Mouse (Mus musculus) heart, adult 18-20 months (tissue): ENCODE data around the gene Ndufv3. TPM values are rescaled to one million over a fixed set of nuclear protein-coding genes. Genes with fewer than 3 reads are reported as not detected.
A peak's percentile ranks its signal among the peaks of the same experiment; 100 is the strongest.
"Not testable (repeated sequence)": the region's sequence is repeated elsewhere in the genome, so short reads cannot be mapped to it uniquely, and the experiment has no call there.

Experiments used
- DNase-seq, 2 experiments: peaks; one replicate each; pipeline ENCODE4 v3.0.0; 2021 to 2022; ENCODE audit warnings: mixed read lengths in 1 of 2
- total RNA-seq, 2 experiments: library from RNA; stranded (reverse); gene quantifications; 2 replicates each; pipeline ENCODE4 v1.2.3; 2021

Gene Ndufv3
- total RNA-seq, 2 experiments from 2014 or later, result 1,409 to 1,497 TPM

DNA sequence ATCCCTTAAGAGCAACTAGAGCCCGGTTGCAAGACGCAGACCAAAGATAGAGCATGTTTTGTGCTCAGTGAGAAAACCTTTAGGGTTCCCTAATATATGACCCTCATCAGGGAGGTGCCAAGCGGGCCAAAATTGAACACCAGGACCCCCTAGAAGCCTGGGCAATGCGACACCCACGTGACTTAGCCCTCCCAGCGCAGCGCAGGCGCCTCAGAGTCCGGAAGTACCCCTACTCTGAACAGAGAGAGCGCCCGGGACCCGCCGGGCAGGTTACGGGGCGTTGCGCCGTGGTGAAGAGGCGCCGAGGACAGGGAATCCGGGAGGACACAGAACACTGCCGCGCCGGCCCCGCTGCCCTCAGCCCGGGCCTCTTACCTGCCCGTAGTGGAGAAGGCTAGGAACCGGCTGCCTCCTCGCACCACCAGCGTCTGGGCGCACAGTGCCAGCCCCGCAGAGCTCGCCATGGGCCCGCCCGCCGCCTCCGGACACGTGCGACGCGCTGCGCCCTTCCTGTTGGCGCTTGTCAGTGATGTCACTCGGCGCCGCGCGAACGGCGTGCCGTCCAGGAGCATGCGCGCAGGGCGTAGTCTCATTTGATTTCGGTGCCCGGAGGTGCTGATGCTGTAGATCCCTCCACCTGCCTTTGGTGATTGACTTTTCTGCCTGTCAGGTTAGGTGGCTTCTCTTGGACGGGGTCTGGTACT, 8.0 kb upstream of the Ndufv3 start:
- peak; percentile 89 for DNase-seq

DNA sequence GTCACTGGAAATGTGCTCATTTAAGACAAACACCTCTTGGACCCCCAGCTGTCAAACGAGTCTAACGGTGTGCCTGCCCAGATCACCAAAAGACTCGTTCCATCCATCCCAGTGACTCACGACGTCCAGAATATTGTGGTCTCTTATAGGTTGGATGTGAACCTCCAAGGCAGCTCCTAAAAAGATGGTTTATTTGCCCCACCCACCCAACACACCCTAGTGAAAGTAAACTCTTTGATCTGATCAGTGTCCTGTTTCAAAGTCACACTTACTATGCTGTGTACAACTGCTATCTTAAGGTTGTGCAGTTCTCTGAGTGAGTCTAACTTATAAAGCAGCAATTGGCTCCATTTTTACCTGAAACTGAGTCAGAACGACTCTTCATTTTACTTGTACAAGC, 7.3 kb upstream of the Ndufv3 start:
- no peak for DNase-seq

DNA sequence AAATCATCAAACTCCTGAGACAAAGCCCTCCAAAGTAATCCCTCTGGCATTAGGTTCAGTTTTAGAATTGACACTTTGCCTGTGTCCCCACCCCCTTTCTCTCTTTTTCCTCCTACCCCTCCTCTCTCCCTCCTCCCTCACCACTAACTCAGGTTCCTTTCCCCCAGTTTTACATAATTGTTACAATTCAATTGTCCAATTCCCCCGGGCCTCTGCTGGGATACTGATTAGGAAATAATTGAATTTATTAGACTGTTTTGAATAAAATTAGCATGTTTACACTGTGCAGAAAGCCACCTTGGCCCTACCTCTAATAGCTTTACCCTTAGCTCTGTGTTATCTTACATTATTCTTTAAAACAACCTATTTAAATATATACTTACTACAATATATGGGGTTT, 5.2 kb upstream of the Ndufv3 start:
- no peak for DNase-seq

DNA sequence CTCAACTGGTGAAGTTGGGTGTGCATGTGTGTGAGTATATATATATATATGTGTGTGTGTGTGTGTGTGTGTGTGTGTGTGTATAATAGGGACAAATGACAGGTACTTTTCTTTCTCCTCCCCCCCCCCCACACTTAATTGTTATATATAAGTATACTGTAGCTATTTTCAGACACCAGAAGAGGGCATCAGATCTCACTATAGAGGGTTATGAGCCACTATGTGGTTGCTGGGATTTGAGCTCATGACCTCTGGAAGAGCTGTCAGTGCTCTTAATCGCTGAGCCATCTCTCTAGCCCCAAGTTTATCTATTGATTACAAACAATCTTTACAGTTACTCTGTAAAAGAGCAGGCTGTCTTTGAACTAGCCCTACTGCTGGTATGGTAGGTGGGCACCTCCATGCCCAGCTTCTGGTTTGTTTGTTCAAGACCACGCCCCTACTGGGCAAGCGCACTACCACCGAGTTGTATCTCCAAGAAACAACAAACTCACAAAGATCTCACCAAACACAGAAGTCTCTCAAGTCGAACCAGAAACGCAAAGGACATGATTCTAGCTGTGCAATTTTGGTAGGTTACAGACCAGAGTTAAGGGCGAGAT, 470 bp upstream of the Ndufv3 start:
- DNase-seq, result no peak

DNA sequence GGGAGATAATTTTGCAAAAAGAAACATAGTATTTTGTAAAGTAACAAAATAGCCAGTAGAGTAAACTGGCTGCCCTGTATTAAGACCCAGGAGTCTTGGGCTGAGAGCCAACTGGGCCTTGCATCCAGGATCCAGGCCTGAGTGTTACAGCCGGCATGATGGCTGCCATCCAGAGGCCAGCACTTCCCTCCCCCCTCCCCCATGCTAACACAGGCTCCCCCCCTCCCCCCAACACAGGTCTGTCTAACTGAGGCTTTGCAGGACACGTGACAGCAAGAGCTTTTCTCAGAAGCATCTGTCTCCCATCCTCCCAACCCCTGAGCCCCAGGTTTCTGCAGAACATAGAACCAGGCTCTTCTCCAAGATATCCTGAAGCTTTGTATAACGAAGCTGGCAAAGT, 980 bp downstream of the Ndufv3 start:
- peak; percentile 78 to 82 for DNase-seq

DNA sequence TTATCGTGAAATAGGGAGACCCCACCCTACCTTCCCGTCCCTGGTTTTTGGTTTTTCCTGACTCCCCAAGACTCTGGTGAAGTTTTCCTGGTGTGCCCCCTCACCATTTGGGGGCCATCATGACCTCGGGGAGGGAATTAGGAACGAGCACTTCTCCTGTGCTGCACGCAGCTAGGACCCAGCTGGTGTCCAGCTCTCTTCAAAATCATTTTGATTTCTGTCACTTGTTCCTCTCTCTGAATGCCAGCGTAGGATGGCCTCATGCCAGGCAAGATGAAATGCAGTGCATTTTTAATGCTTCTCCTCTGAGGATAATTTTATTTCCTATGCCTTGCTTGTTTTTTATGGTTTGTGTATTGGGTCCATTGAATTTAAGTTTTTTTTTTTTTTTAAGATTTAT, 2.0 kb downstream of the Ndufv3 start:
- DNase-seq, result no peak

DNA sequence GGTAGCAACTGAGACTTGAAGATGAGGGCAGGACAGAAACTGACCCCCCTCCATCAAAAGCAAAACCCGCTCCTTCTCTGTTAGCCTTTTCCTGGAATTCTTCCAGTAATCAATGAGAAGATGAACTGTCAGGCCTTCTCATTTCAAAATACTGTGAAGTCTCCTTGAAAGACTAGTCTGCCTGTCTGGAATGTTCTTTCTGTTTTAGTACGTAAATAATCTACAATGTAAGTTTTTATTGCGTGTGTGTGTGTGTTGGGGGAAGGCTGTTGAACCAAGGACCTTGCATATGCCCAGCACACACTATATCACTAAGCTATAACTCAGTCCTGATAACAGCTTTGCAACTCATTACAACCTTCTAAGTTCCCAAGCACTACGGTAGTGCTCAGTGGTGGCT, 5.2 kb downstream of the Ndufv3 start:
- no peak for DNase-seq

DNA sequence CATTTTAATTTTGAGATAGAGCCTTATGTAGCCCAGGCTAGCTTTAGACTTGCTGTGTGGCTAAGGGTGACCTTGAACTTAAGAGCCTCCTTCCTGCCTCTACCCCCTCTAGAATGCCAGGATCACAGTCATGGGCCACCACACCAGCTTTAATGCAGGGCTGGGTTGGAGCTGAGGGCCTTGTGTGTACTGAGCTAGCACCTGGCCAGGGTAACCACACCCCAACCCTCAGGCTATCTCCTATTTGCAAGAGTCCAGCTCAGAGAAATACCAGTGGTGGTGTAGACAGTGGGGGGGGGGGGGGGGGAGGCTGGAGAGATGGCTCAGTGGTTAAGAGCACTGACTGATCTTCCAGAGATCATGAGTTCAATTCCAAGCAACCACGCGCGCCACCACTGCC, 5.9 kb downstream of the Ndufv3 start:
- DNase-seq, result no peak

DNA sequence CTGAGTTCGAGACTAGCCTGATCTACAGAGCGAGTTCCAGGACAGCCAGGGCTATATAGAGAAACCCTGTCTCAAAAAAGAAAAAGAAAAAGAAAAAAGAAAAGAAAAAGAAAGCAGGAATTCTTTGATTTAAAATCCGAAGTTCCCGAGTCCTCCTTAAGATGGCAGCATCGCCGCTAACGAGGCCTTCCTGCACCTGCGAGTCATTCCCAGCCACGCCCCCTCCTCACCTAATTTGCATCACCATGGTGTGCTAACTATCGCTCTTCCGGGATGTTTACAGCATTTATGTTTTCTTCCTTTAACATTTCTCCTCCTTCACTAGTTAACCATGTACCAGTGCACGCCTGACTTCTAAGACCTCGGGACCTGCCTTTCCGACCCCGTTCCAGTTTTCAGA, 9.4 kb downstream of the Ndufv3 start:
- DNase-seq, result peak in 1 of 2 experiments; percentile 23

DNA sequence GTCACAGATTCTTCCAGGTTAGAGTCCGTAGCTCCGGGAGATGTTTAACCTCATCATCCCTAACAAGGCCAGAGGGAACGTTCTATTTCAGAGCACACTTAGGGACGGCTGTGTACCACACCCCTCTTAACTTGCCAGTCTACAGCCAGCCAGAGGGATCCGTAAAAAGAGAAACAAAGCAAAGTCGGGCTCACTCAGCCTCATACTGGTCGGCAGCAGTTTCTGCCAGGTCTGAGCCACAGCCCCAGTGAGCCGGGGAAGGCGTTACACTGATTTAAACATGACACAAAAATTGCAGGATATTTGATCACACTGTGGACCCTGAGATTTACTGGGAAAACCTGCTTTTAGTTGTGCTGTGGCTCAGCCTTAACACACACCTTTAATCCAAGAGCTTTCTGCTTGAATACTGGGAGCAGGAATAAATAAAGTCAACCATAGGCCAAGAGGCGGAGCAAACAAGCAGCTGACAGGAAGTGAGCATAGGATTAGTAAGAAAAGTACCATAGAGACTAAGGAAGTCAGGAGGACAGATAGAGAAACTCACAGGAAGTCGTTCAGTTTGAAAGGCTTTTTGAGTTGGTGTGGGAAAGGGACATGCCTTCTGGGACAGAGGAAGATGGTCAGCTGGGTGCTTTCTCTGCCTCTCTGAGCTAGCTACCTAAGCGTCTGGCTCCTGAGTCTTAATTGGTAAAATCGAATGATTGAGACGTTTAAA, 11.7 kb downstream of the Ndufv3 start:
- DNase-seq, result no peak

DNA sequence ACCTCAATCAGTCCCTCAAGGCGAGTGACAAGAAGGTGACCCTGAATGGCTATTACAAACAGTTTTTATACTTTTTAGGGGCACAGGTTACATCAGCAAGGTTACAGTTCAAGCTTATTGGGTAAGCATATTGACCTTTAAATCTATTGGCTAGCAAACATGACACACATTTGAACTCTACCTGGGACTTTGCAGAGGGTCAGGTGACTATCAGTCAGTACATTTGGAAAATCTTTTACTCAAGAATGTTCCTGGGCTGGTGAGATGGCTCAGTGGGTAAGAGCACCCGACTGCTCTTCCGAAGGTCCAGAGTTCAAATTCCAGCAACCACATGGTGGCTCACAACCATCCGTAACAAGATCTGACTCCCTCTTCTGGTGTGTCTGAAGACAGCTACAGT, 12.4 kb downstream of the Ndufv3 start:
- not testable (repeated sequence) for DNase-seq

DNA sequence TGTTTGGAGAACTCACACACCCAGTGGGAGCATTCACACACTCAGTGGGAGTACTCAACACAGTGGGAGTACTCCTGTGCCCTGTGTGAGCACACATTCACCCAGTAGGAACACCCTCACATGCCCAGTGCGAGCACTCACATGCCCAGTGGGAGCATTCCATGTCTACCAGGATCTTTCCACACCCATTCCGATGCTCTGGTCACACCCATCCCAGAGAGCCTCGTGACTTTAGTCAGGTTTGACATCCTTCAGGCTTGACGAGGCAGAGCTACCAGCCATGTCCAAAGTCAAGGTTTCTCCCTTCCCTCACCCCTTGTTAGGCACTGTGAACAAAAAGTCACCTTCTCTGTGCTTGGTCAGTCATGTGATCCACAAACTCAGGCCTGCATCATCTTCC, 15.4 kb downstream of the Ndufv3 start:
- DNase-seq, result peak in 1 of 2 experiments; percentile 21

DNA sequence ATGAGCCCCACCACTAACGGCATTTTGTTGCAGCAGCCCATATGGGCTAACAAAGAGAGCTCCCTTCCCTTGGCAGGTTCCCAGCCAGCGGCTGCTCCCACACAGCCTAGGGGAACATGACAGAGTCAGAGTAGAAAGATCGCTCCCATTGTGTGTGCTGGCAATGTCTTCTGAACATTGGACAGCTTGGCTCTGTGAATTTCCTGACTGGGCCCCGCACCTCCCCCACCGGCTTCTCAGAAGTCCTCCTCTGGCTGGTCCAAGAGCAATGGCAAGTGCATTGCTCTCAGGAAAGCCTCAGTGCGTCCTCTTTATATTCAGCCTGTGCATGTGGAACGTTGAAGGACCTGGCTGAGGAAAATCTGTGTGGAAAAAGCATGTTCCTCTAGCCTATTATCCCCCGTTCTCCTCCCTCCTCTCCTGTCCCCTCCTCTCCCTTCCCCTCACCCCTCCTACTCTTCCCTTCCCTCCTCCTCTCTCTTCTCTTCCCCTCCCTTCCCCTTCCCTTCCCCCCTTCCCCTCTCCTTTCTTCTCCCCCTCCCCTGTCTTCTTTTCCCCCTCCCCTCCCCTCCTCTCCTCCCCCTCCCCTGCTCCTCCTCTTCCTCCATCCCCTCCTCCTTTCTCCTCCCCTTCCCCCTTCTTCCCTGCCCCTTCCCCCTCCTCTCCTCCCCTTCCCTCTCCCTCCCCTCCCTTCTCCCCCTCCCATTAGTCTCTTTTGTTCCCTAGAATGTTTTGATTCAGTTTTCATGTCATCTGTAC, 16.1 kb downstream of the Ndufv3 start:
- peak; percentile 71 to 86 for DNase-seq

DNA sequence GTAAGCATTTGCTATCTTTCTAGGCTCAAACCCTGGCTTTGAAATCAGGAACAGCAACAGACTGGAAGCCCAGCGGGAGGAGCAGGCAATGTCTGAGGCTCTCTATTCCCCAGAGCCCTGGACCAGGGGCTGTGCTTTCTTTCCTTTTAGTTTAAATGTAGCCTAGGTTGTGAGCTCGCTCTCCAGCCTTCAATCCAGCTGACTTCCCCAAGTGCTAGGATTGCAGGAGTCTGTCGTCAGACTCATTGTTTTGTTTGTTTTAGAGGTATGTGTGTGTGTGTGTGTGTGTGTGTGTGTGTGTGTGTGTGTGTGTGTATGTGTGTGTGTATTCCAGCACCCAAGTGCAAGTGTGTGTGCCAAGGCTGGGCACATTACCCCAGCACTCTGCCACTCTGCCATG, 20.2 kb downstream of the Ndufv3 start:
- DNase-seq, result no peak

DNA sequence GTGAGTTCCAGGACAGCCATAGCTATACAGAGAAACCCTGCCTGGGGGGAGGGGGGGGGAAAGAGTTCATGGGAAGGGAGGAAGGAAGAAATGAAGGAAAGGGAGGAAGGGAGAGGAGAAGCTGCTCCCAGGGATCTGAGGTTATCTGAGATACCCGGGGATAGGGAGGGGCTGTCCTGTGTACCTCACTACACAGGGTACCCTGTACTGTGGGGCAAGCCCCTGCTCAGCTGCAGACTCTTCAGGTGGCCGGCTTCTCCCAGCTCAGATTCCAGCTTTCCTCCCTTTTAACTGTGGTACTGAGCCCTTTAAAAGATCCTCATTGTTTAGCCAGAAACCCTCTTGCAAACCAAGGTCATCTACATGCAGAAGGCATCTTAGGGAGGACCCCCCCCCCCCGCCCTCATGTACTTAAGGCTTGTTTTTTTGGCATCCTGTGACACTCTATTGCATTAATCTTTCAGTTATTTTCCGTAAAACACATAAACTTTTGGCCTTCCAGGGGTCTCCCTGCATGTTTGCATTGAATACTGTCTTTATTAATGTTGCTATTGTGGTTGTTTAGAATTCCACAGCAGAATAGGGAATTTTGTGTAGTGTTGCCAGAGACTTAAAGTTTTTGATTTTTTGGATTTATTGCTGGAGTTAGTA, 21.0 kb downstream of the Ndufv3 start:
- DNase-seq, result no peak

DNA sequence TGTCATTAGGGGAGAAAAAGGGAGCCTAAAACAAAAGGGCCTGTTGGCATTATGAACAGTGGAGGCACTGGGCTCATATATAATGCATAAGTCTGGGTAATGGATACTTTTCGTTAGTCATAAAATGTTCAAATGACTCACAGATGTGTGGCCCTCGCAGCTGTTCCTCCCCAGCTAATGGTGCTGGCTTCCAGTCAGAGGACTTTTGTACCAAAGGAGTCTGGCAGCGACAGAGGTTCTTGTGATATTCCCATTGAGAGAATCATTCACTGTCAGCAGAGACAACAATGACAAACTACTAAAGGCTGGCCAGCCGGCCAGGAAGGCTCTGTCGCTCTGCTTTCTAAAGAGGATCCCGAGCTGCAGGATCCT, 21.5 kb downstream of the Ndufv3 start:
- DNase-seq, result peak; percentile 33 to 54

DNA sequence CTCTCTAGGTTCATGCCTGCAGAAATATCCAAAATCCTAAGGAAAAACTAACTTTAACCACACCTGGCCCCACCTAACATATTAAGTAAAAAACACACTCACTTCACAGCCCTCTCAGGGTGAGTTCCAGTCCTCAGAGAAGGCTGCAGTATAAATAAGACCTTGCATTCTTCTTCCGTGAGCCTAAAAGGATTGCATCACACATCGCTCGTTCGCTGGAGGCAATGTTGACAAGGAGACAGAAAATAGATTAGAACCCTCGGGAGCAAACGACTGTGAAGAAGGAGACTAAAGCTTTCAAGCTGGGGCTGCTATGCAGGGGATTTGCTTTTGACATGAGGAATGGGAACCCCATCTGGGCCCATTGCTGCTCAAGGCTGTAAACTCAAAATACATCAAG, 23.7 kb downstream of the Ndufv3 start:
- DNase-seq, result no peak

DNA sequence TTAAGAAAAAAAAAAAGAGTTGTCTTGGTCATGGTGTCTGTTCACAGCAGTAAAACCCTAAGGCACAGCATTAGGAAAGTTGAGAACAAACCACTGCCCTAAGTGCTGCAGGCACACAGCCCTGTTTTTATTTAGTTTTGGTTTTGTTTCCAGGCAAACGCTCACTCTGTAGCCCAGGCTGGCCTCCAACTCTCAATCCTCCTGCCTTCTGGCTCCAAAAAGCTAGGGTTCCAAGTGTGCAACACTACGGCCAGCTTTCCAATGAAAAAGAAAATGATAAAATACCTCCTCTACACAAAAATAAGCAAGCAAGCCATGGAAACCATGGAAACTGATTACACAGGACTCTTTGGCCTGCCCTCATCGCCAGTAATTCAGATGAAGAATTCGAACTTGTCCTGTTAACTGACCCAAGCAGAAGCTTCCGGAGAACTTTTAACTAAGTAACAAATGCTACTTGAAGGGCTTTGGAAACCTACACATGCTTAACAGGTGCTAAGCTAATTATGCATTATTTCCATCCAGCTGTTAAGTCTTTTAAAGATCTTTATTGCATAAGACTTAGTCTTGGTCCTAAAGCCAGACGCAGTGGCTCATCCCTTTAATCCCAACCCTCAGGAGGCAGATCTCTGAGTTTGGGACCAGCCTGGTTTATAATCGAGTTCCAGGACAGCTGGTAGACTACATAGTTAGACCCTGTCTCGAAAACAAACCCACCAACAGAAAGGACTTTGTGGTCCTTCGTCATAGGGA, 26.7 kb downstream of the Ndufv3 start:
- peak in 1 of 2 experiments; percentile 65 for DNase-seq

DNA sequence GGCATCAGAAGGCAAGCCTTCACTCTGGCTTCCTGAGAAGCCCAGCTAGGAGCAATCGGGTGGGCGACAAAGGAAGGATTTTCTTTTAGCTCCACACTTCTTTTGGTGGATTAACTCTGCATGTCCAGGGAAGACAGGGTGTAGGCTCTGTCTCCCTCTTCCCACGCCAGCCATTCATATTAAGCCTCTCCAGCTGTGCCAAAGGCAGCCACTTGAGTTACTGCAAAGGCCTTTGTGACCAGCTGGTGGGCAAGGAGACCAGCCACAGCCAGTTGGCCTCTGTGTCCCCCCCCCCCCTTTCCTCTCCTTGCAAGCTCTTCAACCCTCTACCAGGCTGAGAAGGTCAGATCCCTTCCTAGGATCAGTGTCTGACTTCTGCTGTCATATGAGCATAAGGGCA, 28.1 kb downstream of the Ndufv3 start:
- no peak for DNase-seq

DNA sequence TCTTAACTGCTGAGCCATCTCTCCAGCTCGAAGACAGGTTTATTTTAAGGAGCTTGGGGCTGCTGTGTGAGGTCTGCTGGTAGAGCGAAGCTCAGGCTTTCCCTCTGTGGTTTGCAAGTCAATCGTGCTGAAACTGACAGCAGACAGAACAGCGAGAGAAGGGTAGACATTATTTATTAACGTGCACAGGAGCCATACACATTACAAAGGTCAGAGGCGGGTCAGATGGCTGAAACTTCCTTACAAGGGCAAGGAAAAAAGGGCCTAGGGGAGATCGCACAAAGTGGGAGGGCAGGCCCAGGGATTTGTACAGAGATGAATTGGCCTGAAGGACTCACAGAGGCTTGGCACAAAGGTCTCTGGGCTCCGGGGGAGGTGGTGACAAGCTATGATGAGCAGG, 29.5 kb downstream of the Ndufv3 start:
- DNase-seq, result no peak

DNA sequence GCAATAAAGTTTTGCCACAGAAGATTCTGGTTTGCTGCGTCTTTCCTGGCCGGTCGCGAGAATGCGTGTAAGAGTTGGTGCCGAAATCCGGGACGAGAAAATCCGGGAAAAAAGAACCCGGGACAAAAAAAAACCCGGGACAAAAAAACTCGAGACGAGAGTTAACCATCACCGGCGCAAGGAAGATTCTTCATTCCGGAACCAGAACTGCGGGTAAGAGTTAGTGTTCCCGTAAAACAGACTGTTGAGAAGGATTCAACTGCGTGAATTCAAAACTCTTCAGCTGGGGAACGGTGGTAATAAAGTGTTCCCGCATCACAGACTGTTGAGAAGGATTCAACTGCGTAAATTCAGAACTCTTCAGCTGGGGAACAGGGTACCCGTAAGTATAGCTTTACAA, 32.7 kb downstream of the Ndufv3 start:
- DNase-seq, result not testable (repeated sequence)

DNA sequence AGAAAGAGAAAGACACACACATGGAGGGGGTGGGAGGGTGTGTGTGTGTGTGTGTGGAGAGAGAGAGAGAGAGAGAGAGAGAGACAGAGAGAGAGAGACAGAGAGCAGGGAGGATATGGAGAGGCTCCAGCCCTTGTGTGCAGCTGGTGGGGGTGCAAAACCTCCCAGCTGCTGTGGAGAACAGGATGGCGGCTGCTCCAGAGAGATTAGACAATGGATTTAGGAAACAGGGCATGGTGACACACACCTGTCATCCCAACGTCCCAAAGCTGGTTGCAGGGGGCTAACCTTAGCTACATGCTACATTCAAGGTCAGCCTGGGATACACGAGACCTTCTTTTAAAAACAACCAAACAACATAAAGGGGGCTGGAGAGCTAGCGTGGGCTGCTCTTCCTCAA, 36.3 kb downstream of the Ndufv3 start:
- no peak for DNase-seq
